Mouse (Mus musculus): ENCODE results near the gene Elfn2.

DNA sequence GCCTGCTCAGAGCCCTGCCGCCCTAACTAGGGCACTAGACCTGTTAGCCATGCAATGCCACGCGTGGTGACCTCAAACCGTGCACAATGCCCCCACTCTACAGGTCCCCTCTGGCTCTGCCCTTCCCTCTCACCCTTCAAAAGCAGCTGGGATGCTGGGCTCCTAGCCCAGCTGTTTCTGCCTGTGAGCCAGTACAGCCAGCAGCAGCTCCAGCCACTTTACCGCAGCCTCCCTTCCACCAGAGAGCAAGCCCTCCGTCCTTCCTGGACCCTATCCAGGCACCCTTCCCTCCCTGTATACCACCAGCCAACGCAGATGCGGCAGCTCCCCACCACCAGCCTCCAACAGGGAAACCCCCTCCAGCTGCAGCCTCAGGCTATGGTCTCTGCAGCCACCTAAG is 26.1 kb downstream of the Elfn2 start:
- TF ChIP-seq CTCF (IDR thresholded peaks at IDR 0.05; ENCODE audit: low read depth): no peak
- no peak for TF ChIP-seq EP300 (IDR thresholded peaks at IDR 0.05; ENCODE audit: low read depth)
